Comparison of ENCODE assay signal across 8 mouse cellular contexts in genomic region chr8:109251360-109251798, GRCm38 (mm10).
DNase-seq lines count a peak whose midpoint lies in the region; ATAC-seq and TF ChIP-seq lines count a peak whose summit lies in the region.
"Had no signal": no experiment of that assay in that cellular context is flagged by ENCODE, and none has a peak within 500 bp of the region (broad histone marks: within the 10 kb centered on the region; RNA-seq: fewer than 3 reads in every experiment).

No protein-coding gene starts in this region.

- intact Hi-C loops in left cerebral cortex, adult 2 months (cut with DNase I): loop anchor here (5.0 to 10.0 kb wide), 3 partner anchors 101 to 1007 kb away; no protein-coding TSS in a partner anchor

- TF ChIP-seq CTCF in left cerebral cortex, adult 2 months (IDR thresholded peaks at IDR 0.05): no peak

- H3K27me3 ChIP-seq in forebrain, embryonic 12.5 days: peaks cover 14% of the 10 kb centered on the region

- H3K4me3 ChIP-seq in left cerebral cortex, adult 2 months: peak overlapping the region; percentile 43
- 0 out of 2 replicates have a peak overlapping the region, but pooled peaks have one; percentile 8 for H3K4me3 ChIP-seq in forebrain, embryonic 12.5 days (replicated peaks)

- peak in 1 of 2 experiments; percentile 52 for DNase-seq in left cerebral cortex, adult 2 months (ENCODE audit: extremely low spot score in 1 of 2, low spot score in 2 of 2)
- no peak for DNase-seq in left cerebral cortex, adult 11 months (ENCODE audit: low spot score)
- peak; percentile 53 to 60 for DNase-seq in layer of hippocampus, postnatal 14 days (ENCODE audit: low spot score in 2 of 2)
- DNase-seq in right cerebral cortex, postnatal 25 days: peak; percentile 38
- no peak for DNase-seq in adrenal gland, adult 18-20 months (ENCODE audit: low spot score in 2 of 2)
- DNase-seq: lung, embryonic 14.5 days had no signal

- 37% methylated on average over 24 of the region's 24 CpGs for WGBS in forebrain, embryonic 12.5 days

- peaks cover 58% of the 10 kb centered on the region for H3K4me1 ChIP-seq in forebrain, embryonic 12.5 days

- H3K27ac ChIP-seq in left cerebral cortex, adult 2 months: peak overlapping the region; percentile 77
- H3K27ac ChIP-seq in forebrain, embryonic 12.5 days: peak overlapping the region; percentile 74

- ATAC-seq in forebrain, embryonic 12.5 days (ENCODE audit: low FRiP score): peak; percentile 84
- no peak for ATAC-seq in erythroblast, adult 5-6 weeks (replicated peaks; ENCODE audit: low FRiP score, poor library complexity, severe bottlenecking)

- no peaks in the 10 kb centered on the region for H3K36me3 ChIP-seq in forebrain, embryonic 12.5 days (replicated peaks)

- no peak overlapping the region for H3K9ac ChIP-seq in forebrain, embryonic 12.5 days
- H3K9ac ChIP-seq: lung, embryonic 14.5 days had no signal

- H3K9me3 ChIP-seq in forebrain, embryonic 12.5 days: no peaks in the 10 kb centered on the region

- peak overlapping the region; percentile 37 for H3K4me2 ChIP-seq in forebrain, embryonic 12.5 days
- H3K4me2 ChIP-seq: lung, embryonic 14.5 days had no signal

Comparison
In these comparisons a context has a peak if more than half of its experiments do, and no peak if none do; other contexts are left out.
1. DNase-seq: peak in layer of hippocampus, postnatal 14 days (2 of 2) and right cerebral cortex, postnatal 25 days (single experiment); none in left cerebral cortex, adult 11 months (single experiment) and adrenal gland, adult 18-20 months (0 of 2).